Mouse (Mus musculus) telencephalon, adult 2 months (tissue): ENCODE data around the gene Scgb2b19.
"Not testable (repeated sequence)": the region's sequence is repeated elsewhere in the genome, so short reads cannot be mapped to it uniquely, and the experiment has no call there.

Experiments
- DNase-seq: peaks from one replicate; pipeline ENCODE4 v3.0.0-alpha.2; 2011; ENCODE audit warnings: low read depth, low spot score

The Scgb2b19 gene

GRCm38 (mm10) chr7:33280238-33280637 is at the start of gene Scgb2b19:
TSS of gene Scgb2b19 (minus strand) at chr7:33280338.
- DNase-seq: not testable (repeated sequence)

DNA sequence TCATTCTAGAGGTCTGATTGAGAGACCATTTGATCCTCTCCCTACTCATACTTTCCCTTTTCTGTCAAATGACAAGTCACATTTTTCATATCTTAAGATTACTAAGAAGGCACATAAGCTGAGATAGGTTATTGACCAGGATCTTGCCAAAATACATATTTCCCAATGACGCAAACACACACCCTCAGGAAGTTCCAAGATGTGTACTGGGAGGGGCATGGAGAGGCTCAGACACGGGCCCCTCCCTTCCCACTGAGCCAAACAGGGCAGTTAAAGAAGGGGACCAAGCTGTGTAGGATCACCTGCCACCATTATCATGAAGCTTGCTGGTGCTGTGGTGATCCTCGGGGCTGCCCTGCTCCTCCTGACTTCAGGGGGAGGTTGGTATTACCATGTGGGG is 6.9 kb upstream of the Scgb2b19 start, which contains the start of gene Scgb1b19:
Gene Scgb1b19, plus strand, starts transcription at position 301 of the 400 bp plus-strand sequence.
- DNase-seq: not testable (repeated sequence)
